Mouse (Mus musculus): ENCODE measurements around the gene Pxt1. TPM values are rescaled to one million over a fixed set of nuclear protein-coding genes. Genes with fewer than 3 reads are reported as not detected.

Pxt1 gene
- polyA plus RNA-seq, 1 experiment from 2014 or later, result 0.29 TPM

- H3K4me1 ChIP-seq (ENCODE audit: insufficient read depth), result peaks cover 28% of the 10 kb centered on the region
- TF ChIP-seq EP300 (IDR thresholded peaks at IDR 0.05; ENCODE audit: low read depth), result no peak
- TF ChIP-seq CTCF (IDR thresholded peaks at IDR 0.05; ENCODE audit: low read depth), result no peak
- no peak for DNase-seq
- H3K27ac ChIP-seq (ENCODE audit: low read depth), result peak overlapping the region; percentile 99
- no peak for ATAC-seq
- H3K4me2 ChIP-seq (ENCODE audit: low read depth, low read length), result no peak overlapping the region
- no peak overlapping the region for H3K4me3 ChIP-seq (ENCODE audit: low read depth, low read length)
- WGBS (ENCODE audit: insufficient replicate concordance), result 88% methylated on average over 4 of the region's 4 CpGs
- H3K36me3 ChIP-seq (replicated peaks; ENCODE audit: insufficient read depth, low read length), result no peaks in the 10 kb centered on the region
- no peak overlapping the region for H3K9ac ChIP-seq (replicated peaks)
- H3K9me3 ChIP-seq (ENCODE audit: low read length), result no peaks in the 10 kb centered on the region
- H3K27me3 ChIP-seq (ENCODE audit: insufficient read depth, low read length), result no peaks in the 10 kb centered on the region
Observed at GRCm38 (mm10) chr17:28932274-28932673, 11.4 kb downstream of the Pxt1 start.

DNA sequence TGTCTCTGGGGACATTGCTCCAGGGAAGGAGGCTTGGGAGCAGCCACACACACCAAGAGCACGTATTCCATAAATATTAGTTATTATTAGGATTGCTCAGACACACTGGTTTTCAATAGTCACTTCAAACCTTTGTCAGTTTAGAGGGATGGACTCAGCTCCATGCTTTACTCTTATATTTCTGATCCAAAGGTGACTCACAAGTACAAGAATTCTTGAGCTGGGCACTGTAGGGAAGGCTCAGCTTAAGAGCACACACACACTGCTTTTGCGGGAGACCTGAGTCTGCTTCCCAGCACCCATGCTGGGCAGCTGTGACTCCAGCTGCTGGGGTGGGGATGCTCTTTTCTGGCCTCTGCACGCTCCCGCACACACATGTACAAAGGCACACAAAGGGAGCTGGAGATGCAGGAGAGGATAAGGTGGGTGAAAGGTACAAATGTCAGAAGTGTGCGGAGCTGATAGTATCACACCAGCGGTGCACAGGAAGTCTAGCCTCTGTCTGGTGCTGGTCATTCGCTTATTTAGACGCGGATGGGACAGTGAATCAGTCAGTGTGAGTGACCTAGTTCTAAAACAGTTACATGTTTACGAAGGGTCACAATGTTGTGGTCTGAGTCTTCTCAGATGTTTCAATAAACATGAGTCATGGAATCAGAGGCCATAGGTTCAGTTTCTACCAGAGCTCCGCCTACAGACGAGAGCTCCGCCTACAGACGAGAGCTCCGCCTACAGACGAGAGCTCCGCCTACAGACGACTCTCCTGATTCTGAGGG, 12.0 kb downstream of the Pxt1 start:
- no peak overlapping the region for H3K9ac ChIP-seq (replicated peaks)
- TF ChIP-seq CTCF (IDR thresholded peaks at IDR 0.05; ENCODE audit: low read depth) (no peak), EP300 (IDR thresholded peaks at IDR 0.05; ENCODE audit: low read depth) (no peak)
- no peaks in the 10 kb centered on the region for H3K27me3 ChIP-seq (ENCODE audit: insufficient read depth, low read length)
- no peak overlapping the region for H3K4me3 ChIP-seq (ENCODE audit: low read depth, low read length)
- peak overlapping the region; percentile 99 for H3K27ac ChIP-seq (ENCODE audit: low read depth)
- ATAC-seq (peak; percentile 4; the same call in 1 of the 2 replicates), DNase-seq (no peak)
- H3K4me2 ChIP-seq (ENCODE audit: low read depth, low read length), result no peak overlapping the region
- H3K4me1 ChIP-seq (ENCODE audit: insufficient read depth), result peaks cover 28% of the 10 kb centered on the region
- WGBS (ENCODE audit: insufficient replicate concordance), result 83% methylated on average over 18 of the region's 18 CpGs
- H3K36me3 ChIP-seq (replicated peaks; ENCODE audit: insufficient read depth, low read length), result no peaks in the 10 kb centered on the region
- no peaks in the 10 kb centered on the region for H3K9me3 ChIP-seq (ENCODE audit: low read length)

DNA sequence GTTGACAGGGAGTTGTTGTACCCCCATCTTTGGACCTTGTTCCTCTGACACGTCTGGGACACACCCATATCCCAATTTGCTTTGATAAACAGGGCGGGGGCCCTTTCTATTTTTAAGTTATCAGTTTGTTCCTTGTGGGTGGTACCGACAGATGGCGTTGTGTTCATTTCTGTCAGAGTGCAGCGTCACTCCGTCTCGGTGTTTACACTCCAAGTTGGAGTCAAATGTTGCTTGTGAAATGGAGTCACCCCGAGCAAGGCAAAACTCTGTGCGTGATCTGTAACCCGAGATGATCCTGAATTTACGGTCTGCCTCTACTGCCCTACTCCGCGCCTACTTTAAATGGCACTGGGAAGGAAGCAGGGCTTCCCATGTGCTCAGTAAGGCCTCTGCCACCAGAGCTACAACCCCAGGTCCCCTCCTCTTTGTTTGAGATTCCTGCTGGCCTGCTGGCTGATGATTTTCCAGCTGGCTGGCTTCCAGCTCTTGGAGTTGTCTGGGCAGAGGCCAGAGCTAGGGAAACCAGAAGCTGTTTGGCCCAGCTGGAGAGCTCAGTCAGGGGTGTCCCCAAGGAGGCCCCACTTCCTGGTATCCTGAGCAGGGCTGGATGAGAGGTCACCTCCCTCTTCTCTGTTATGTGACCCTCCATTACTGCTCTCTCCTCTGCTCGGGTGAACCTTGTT, 13.1 kb downstream of the Pxt1 start:
- WGBS (ENCODE audit: insufficient replicate concordance), result 11% methylated on average over 14 of the region's 14 CpGs
- peak overlapping the region; percentile 9; the same call in 1 of the 2 replicates for H3K4me3 ChIP-seq (ENCODE audit: low read depth, low read length)
- H3K9ac ChIP-seq (replicated peaks), result peak overlapping the region; percentile 74
- H3K4me2 ChIP-seq (ENCODE audit: low read depth, low read length), result peak overlapping the region; percentile 66
- peak overlapping the region; percentile 99 for H3K27ac ChIP-seq (ENCODE audit: low read depth)
- peak; percentile 96 for TF ChIP-seq EP300 (IDR thresholded peaks at IDR 0.05; ENCODE audit: low read depth)
- peak; percentile 79 for TF ChIP-seq CTCF (IDR thresholded peaks at IDR 0.05; ENCODE audit: low read depth)
- peak; percentile 90 for DNase-seq
- no peaks in the 10 kb centered on the region for H3K9me3 ChIP-seq (ENCODE audit: low read length)
- peak; percentile 87 for ATAC-seq
- no peaks in the 10 kb centered on the region for H3K27me3 ChIP-seq (ENCODE audit: insufficient read depth, low read length)
- H3K36me3 ChIP-seq (replicated peaks; ENCODE audit: insufficient read depth, low read length), result no peaks in the 10 kb centered on the region
- peaks cover 19% of the 10 kb centered on the region for H3K4me1 ChIP-seq (ENCODE audit: insufficient read depth)

GRCm38 (mm10) chr17:28929369-28929768, 14.3 kb downstream of the Pxt1 start:
- no peaks in the 10 kb centered on the region for H3K9me3 ChIP-seq (ENCODE audit: low read length)
- 86% methylated on average over 4 of the region's 4 CpGs for WGBS (ENCODE audit: insufficient replicate concordance)

DNA sequence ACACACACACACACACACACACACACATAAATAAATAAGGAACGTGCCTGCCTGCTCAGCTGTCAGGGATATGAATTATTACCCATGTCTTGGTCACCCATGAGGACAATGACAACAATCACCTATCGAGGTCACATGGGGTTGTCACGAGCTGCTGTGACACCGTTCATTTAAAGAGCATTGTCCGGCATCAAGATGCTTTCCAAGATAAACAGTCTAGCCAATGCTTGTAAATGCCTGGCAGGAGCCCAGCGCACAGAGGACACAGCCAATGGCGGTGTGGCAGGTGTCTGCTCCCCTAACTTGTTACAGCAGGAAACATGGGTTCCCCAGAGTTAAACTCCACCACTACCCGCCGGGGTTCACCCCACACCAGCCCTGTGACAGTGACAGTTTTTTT, 15.6 kb downstream of the Pxt1 start:
- Histone ChIP-seq H3K27ac (ENCODE audit: low read depth) (no peak overlapping the region), H3K4me2 (ENCODE audit: low read depth, low read length) (no peak overlapping the region), H3K27me3 (ENCODE audit: insufficient read depth, low read length) (no peaks in the 10 kb centered on the region), H3K4me3 (ENCODE audit: low read depth, low read length) (no peak overlapping the region), H3K9me3 (ENCODE audit: low read length) (no peaks in the 10 kb centered on the region), H3K4me1 (ENCODE audit: insufficient read depth) (peaks cover 19% of the 10 kb centered on the region), H3K9ac (replicated peaks) (no peak overlapping the region), H3K36me3 (replicated peaks; ENCODE audit: insufficient read depth, low read length) (no peaks in the 10 kb centered on the region)
- ATAC-seq (no peak), DNase-seq (peak; percentile 18)
- TF ChIP-seq EP300 (IDR thresholded peaks at IDR 0.05; ENCODE audit: low read depth) (no peak), CTCF (IDR thresholded peaks at IDR 0.05; ENCODE audit: low read depth) (no peak)
- 74% methylated on average over 9 of the region's 9 CpGs for WGBS (ENCODE audit: insufficient replicate concordance)

More at GRCm38 (mm10) chr17:28929369-28929768, 14.3 kb downstream of the Pxt1 start:
- no peak for ATAC-seq
- no peak overlapping the region for H3K9ac ChIP-seq (replicated peaks)
- H3K36me3 ChIP-seq (replicated peaks; ENCODE audit: insufficient read depth, low read length), result no peaks in the 10 kb centered on the region
- no peak overlapping the region for H3K4me3 ChIP-seq (ENCODE audit: low read depth, low read length)
- no peak overlapping the region for H3K4me2 ChIP-seq (ENCODE audit: low read depth, low read length)
- H3K4me1 ChIP-seq (ENCODE audit: insufficient read depth), result peaks cover 19% of the 10 kb centered on the region
- no peaks in the 10 kb centered on the region for H3K27me3 ChIP-seq (ENCODE audit: insufficient read depth, low read length)
- TF ChIP-seq EP300 (IDR thresholded peaks at IDR 0.05; ENCODE audit: low read depth) (no peak), CTCF (IDR thresholded peaks at IDR 0.05; ENCODE audit: low read depth) (no peak)
- DNase-seq, result no peak
- H3K27ac ChIP-seq (ENCODE audit: low read depth), result peak overlapping the region; percentile 99

DNA sequence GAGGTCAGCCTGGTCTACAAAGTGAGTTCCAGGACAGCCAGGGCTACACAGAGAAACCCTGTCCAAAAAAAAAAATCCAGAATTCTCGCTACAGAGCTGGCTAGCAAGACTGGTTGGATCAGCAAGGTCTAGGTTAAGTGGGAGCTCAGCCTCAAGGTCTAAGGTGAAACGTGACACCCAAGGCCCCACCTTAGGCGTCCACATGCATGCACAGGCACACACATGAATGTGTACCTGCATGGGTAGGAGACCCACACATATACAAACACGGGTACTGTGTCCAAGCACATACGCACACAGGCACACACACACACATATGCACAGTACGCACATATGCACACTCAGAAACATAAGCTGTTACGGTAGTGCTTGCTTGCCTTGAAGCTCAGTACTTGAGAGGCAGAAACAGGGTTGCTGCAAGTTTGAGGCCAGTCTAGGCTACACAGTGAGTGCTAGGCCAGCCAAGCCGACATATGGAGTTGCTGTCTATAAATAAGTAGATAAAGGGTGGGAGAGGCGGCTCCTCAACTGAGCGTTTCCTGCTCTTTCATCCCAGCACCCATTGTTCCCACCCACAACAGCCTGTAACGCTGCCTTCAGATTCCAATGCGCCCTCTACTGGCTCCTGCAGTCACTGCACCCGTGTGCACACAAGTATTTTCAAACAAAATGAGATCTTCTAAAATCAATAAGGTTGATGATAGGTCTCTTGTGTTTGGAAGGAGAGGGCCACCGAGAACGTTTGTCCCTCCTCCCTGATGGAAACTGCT, 16.6 kb downstream of the Pxt1 start:
- no peak for TF ChIP-seq EP300 (IDR thresholded peaks at IDR 0.05; ENCODE audit: low read depth)
- TF ChIP-seq CTCF (IDR thresholded peaks at IDR 0.05; ENCODE audit: low read depth), result peak; percentile 94
- DNase-seq, result peak; percentile 75

More for the DNA sequence above, 16.6 kb downstream of the Pxt1 start:
- Histone ChIP-seq H3K27me3 (ENCODE audit: insufficient read depth, low read length) (no peaks in the 10 kb centered on the region), H3K9ac (replicated peaks) (no peak overlapping the region), H3K4me2 (ENCODE audit: low read depth, low read length) (no peak overlapping the region), H3K4me1 (ENCODE audit: insufficient read depth) (peaks cover 19% of the 10 kb centered on the region), H3K27ac (ENCODE audit: low read depth) (peak overlapping the region; percentile 9; the same call in 1 of the 2 replicates), H3K9me3 (ENCODE audit: low read length) (no peaks in the 10 kb centered on the region), H3K36me3 (replicated peaks; ENCODE audit: insufficient read depth, low read length) (no peaks in the 10 kb centered on the region), H3K4me3 (ENCODE audit: low read depth, low read length) (no peak overlapping the region)
- WGBS (ENCODE audit: insufficient replicate concordance), result 43% methylated on average over 15 of the region's 15 CpGs
- no peak for ATAC-seq

Data from liver, postnatal 0 days (tissue).